Mouse (Mus musculus) thymus, adult 2 months (tissue): ENCODE results near the gene Npc2. TPM values are rescaled to one million over a fixed set of nuclear protein-coding genes. Genes with fewer than 3 reads are reported as not detected.

Experiments used
- DNase-seq: peaks from one replicate; pipeline ENCODE4 v3.0.0; 2021
- H3K27ac ChIP-seq: fragments of 200-500 bp; 2 replicates; pipeline ENCODE4 v1.5.1; 2012; ENCODE audit warnings: low read length, control low read depth; ENCODE audit not compliant: control insufficient read depth, insufficient read depth
- H3K27me3 ChIP-seq: fragments of 200-500 bp; 2 replicates; pipeline ENCODE4 v1.6.1; 2012; ENCODE audit warnings: mild to moderate bottlenecking, low read length, moderate library complexity, mixed read lengths; ENCODE audit not compliant: control insufficient read depth, insufficient read depth
- H3K36me3 ChIP-seq: fragments of 200-500 bp; 2 replicates; pipeline ENCODE4 v1.6.1; 2012; ENCODE audit warnings: mild to moderate bottlenecking, low read length, moderate library complexity; ENCODE audit not compliant: control insufficient read depth, insufficient read depth
- H3K4me1 ChIP-seq: fragments of 200-500 bp; replicated peaks from 2 replicates; pipeline ENCODE4 v1.6.1; 2012; ENCODE audit warnings: low read length; ENCODE audit not compliant: control insufficient read depth, insufficient read depth
- H3K4me3 ChIP-seq: fragments of 200-500 bp; 2 replicates; pipeline ENCODE4 v1.5.1; 2012; ENCODE audit warnings: mild to moderate bottlenecking, low read length, control low read depth, moderate library complexity; ENCODE audit not compliant: control insufficient read depth, insufficient read depth
- CTCF ChIP-seq: fragments of 200-500 bp; IDR thresholded peaks from 2 replicates; pipeline ENCODE4 v1.5.1; 2012; ENCODE audit warnings: mild to moderate bottlenecking, control low read depth, low read length, moderate library complexity, borderline replicate concordance; ENCODE audit not compliant: control insufficient read depth, poor library complexity, insufficient read depth; ENCODE audit errors: extremely low read depth
- POLR2A ChIP-seq: fragments of 200-500 bp; IDR thresholded peaks from 2 replicates; pipeline ENCODE4 v1.6.1; 2012; ENCODE audit warnings: mild to moderate bottlenecking, low read length, control low read depth, moderate library complexity; ENCODE audit not compliant: control insufficient read depth, poor library complexity, insufficient read depth; ENCODE audit errors: extremely low read depth
- WGBS: fragments of 180-500 bp; shearing (Covaris S2); methylation state at CpG from one replicate; pipeline ENCODE4 v1.1.7; 2018; 5-methylcytosine and 5-hydroxymethylcytosine counted together
- polyA plus RNA-seq: library from polyadenylated mRNA; depleted of rRNA; stranded (reverse); fragments of >200 nt; gene quantifications from 2 replicates; pipeline ENCODE4 v1.2.3, GENCODE M21; 2012

The Npc2 gene
- polyA plus RNA-seq, 1 experiment: 256 TPM

- no peaks in the 10 kb centered on the region for H3K27me3 ChIP-seq
- WGBS: 84% methylated on average over 4 of the region's 4 CpGs
- no peak overlapping the region for H3K27ac ChIP-seq
- DNase-seq: no peak
- TF ChIP-seq CTCF: no peak
- no peak for TF ChIP-seq POLR2A
- H3K4me3 ChIP-seq: no peak overlapping the region
- no peaks in the 10 kb centered on the region for H3K36me3 ChIP-seq
- H3K4me1 ChIP-seq: no peaks in the 10 kb centered on the region
Measured at GRCm38 (mm10) chr12:84811510-84811909, 38.6 kb upstream of the Npc2 start.

GRCm38 (mm10) chr12:84810810-84811209 lies 37.9 kb upstream of the Npc2 start:
- no peak for DNase-seq
- TF ChIP-seq POLR2A (no peak), CTCF (no peak)
- WGBS: 71% methylated on average over 1 of the region's 1 CpGs
- Histone ChIP-seq H3K4me3 (no peak overlapping the region), H3K27ac (no peak overlapping the region), H3K4me1 (no peaks in the 10 kb centered on the region), H3K36me3 (no peaks in the 10 kb centered on the region), H3K27me3 (no peaks in the 10 kb centered on the region)

GRCm38 (mm10) chr12:84809033-84809432 lies 36.1 kb upstream of the Npc2 start:
- no peaks in the 10 kb centered on the region for H3K27me3 ChIP-seq
- TF ChIP-seq POLR2A (no peak), CTCF (no peak)
- no peak overlapping the region for H3K27ac ChIP-seq
- no peak overlapping the region for H3K4me3 ChIP-seq
- H3K4me1 ChIP-seq: no peaks in the 10 kb centered on the region
- DNase-seq: no peak
- 22% methylated on average over 6 of the region's 6 CpGs for WGBS
- no peaks in the 10 kb centered on the region for H3K36me3 ChIP-seq

GRCm38 (mm10) chr12:84807351-84807750 lies 34.4 kb upstream of the Npc2 start:
- H3K36me3 ChIP-seq: no peaks in the 10 kb centered on the region
- H3K27ac ChIP-seq: no peak overlapping the region
- no peak for DNase-seq
- no peaks in the 10 kb centered on the region for H3K27me3 ChIP-seq
- no peak overlapping the region for H3K4me3 ChIP-seq
- 95% methylated on average over 13 of the region's 13 CpGs for WGBS
- no peaks in the 10 kb centered on the region for H3K4me1 ChIP-seq
- TF ChIP-seq POLR2A (no peak), CTCF (no peak)

GRCm38 (mm10) chr12:84806726-84807125 lies 33.8 kb upstream of the Npc2 start:
- TF ChIP-seq POLR2A: no peak
- TF ChIP-seq CTCF: no peak
- no peaks in the 10 kb centered on the region for H3K36me3 ChIP-seq
- no peak overlapping the region for H3K27ac ChIP-seq
- no peak for DNase-seq
- H3K27me3 ChIP-seq: no peaks in the 10 kb centered on the region
- H3K4me1 ChIP-seq: no peaks in the 10 kb centered on the region
- WGBS: 74% methylated on average over 5 of the region's 5 CpGs
- no peak overlapping the region for H3K4me3 ChIP-seq

GRCm38 (mm10) chr12:84806010-84806409 lies 33.1 kb upstream of the Npc2 start:
- WGBS: 88% methylated on average over 1 of the region's 1 CpGs
- Histone ChIP-seq H3K4me1 (no peaks in the 10 kb centered on the region), H3K27ac (no peak overlapping the region), H3K27me3 (no peaks in the 10 kb centered on the region), H3K36me3 (no peaks in the 10 kb centered on the region), H3K4me3 (no peak overlapping the region)
- DNase-seq: no peak
- TF ChIP-seq CTCF: no peak
- no peak for TF ChIP-seq POLR2A

- H3K27me3 ChIP-seq: no peaks in the 10 kb centered on the region
- TF ChIP-seq CTCF (no peak), POLR2A (no peak)
- no peaks in the 10 kb centered on the region for H3K36me3 ChIP-seq
- H3K27ac ChIP-seq: no peak overlapping the region
- 91% methylated on average over 9 of the region's 9 CpGs for WGBS
- H3K4me1 ChIP-seq: no peaks in the 10 kb centered on the region
- H3K4me3 ChIP-seq: no peak overlapping the region
- DNase-seq: no peak
Measured at GRCm38 (mm10) chr12:84805228-84805842, 32.4 kb upstream of the Npc2 start.
